Mouse (Mus musculus): ENCODE measurements around the gene Smg9. TPM values are rescaled to one million over a fixed set of nuclear protein-coding genes. Genes with fewer than 3 reads are reported as not detected.

The Smg9 gene
- total RNA-seq, 1 experiment: 25.7 TPM

- Histone ChIP-seq H3K9me3 (ENCODE audit: control insufficient read depth, insufficient read depth, low read depth, low read length) (no peaks in the 10 kb centered on the region), H3K4me1 (ENCODE audit: control insufficient read depth in 2 of 2, insufficient read depth in 2 of 2, low read length in 2 of 2, poor library complexity in 1 of 2) (peaks cover 2 to 8% of the 10 kb centered on the region in 2 experiments; a peak in 2 of 4 replicates), H3K9ac (ENCODE audit: insufficient read depth, low read depth, low read length, poor library complexity, severe bottlenecking) (no peak overlapping the region), H3K4me3 (ENCODE audit: insufficient read depth in 1 of 2, low read depth in 1 of 2, low read length in 2 of 2, poor library complexity in 1 of 2, severe bottlenecking in 1 of 2) (no peak overlapping the region), H3K27ac (ENCODE audit: insufficient read depth, low read depth, low read length, poor library complexity, severe bottlenecking) (no peak overlapping the region), H3K36me3 (ENCODE audit: control insufficient read depth, insufficient read depth, low read length, poor library complexity, severe bottlenecking) (peaks cover 22% of the 10 kb centered on the region; the same call in 1 of the 2 replicates)
- in situ Hi-C loops (cut with MboI; ENCODE audit: low sequenced_read_pairs in 2 of 2, unreplicated experiment in 2 of 2): no loop called here
- TF ChIP-seq HCFC1 (IDR thresholded peaks at IDR 0.05; ENCODE audit: borderline replicate concordance, insufficient read depth, low read length): no peak
- no peak for TF ChIP-seq ZNF384 (IDR thresholded peaks at IDR 0.05; ENCODE audit: low read depth, low read length)
- no peak for TF ChIP-seq MAFK (IDR thresholded peaks at IDR 0.05; ENCODE audit: insufficient read depth, low read depth, low read length)
- no peak for TF ChIP-seq ZC3H11A (IDR thresholded peaks at IDR 0.05; ENCODE audit: borderline replicate concordance, low read depth, low read length)
- no peak for TF ChIP-seq CHD2 (IDR thresholded peaks at IDR 0.05; ENCODE audit: low read depth, low read length)
- no peak for DNase-seq (ENCODE audit: low read depth, low spot score)
Observed at GRCm38 (mm10) chr7:24467886-24468285, 68.5 kb downstream of the Smg9 start.

- H3K9me3 ChIP-seq (ENCODE audit: control insufficient read depth, insufficient read depth, low read depth, low read length): no peaks in the 10 kb centered on the region
- no peak for DNase-seq (ENCODE audit: low read depth, low spot score)
- H3K27ac ChIP-seq (ENCODE audit: insufficient read depth, low read depth, low read length, poor library complexity, severe bottlenecking): no peak overlapping the region
- in situ Hi-C loops (cut with MboI; ENCODE audit: low sequenced_read_pairs in 2 of 2, unreplicated experiment in 2 of 2): no loop called here
- TF ChIP-seq MAFK (IDR thresholded peaks at IDR 0.05; ENCODE audit: insufficient read depth, low read depth, low read length) (no peak), ZC3H11A (IDR thresholded peaks at IDR 0.05; ENCODE audit: borderline replicate concordance, low read depth, low read length) (no peak), ZNF384 (IDR thresholded peaks at IDR 0.05; ENCODE audit: low read depth, low read length) (no peak), CHD2 (IDR thresholded peaks at IDR 0.05; ENCODE audit: low read depth, low read length) (no peak)
- no peak overlapping the region for H3K4me3 ChIP-seq (ENCODE audit: insufficient read depth in 1 of 2, low read depth in 1 of 2, low read length in 2 of 2, poor library complexity in 1 of 2, severe bottlenecking in 1 of 2)
- peaks cover 2 to 7% of the 10 kb centered on the region in 2 experiments; a peak in 2 of 4 replicates for H3K4me1 ChIP-seq (ENCODE audit: control insufficient read depth in 2 of 2, insufficient read depth in 2 of 2, low read length in 2 of 2, poor library complexity in 1 of 2)
- peaks cover 23% of the 10 kb centered on the region; the same call in 1 of the 2 replicates for H3K36me3 ChIP-seq (ENCODE audit: control insufficient read depth, insufficient read depth, low read length, poor library complexity, severe bottlenecking)
- H3K9ac ChIP-seq (ENCODE audit: insufficient read depth, low read depth, low read length, poor library complexity, severe bottlenecking): no peak overlapping the region
Observed at GRCm38 (mm10) chr7:24469126-24469525, 69.7 kb downstream of the Smg9 start.

GRCm38 (mm10) chr7:24470356-24470755, 70.9 kb downstream of the Smg9 start:
- no peaks in the 10 kb centered on the region for H3K9me3 ChIP-seq (ENCODE audit: control insufficient read depth, insufficient read depth, low read depth, low read length)
- in situ Hi-C loops (cut with MboI; ENCODE audit: low sequenced_read_pairs in 2 of 2, unreplicated experiment in 2 of 2): no loop called here

More at GRCm38 (mm10) chr7:24470356-24470755, 70.9 kb downstream of the Smg9 start:
- DNase-seq (ENCODE audit: low read depth, low spot score): no peak
- Histone ChIP-seq H3K4me3 (ENCODE audit: insufficient read depth in 1 of 2, low read depth in 1 of 2, low read length in 2 of 2, poor library complexity in 1 of 2, severe bottlenecking in 1 of 2) (no peak overlapping the region), H3K36me3 (ENCODE audit: control insufficient read depth, insufficient read depth, low read length, poor library complexity, severe bottlenecking) (peaks cover 24% of the 10 kb centered on the region; the same call in 1 of the 2 replicates), H3K9ac (ENCODE audit: insufficient read depth, low read depth, low read length, poor library complexity, severe bottlenecking) (no peak overlapping the region), H3K27ac (ENCODE audit: insufficient read depth, low read depth, low read length, poor library complexity, severe bottlenecking) (no peak overlapping the region), H3K4me1 (ENCODE audit: control insufficient read depth in 2 of 2, insufficient read depth in 2 of 2, low read length in 2 of 2, poor library complexity in 1 of 2) (peaks cover 0 to 2% of the 10 kb centered on the region in 2 experiments; a peak in 1 of 4 replicates)
- no peak for TF ChIP-seq MAFK (IDR thresholded peaks at IDR 0.05; ENCODE audit: insufficient read depth, low read depth, low read length)
- no peak for TF ChIP-seq ZNF384 (IDR thresholded peaks at IDR 0.05; ENCODE audit: low read depth, low read length)
- no peak for TF ChIP-seq HCFC1 (IDR thresholded peaks at IDR 0.05; ENCODE audit: borderline replicate concordance, insufficient read depth, low read length)
- TF ChIP-seq ZC3H11A (IDR thresholded peaks at IDR 0.05; ENCODE audit: borderline replicate concordance, low read depth, low read length): no peak
- TF ChIP-seq CHD2 (IDR thresholded peaks at IDR 0.05; ENCODE audit: low read depth, low read length): no peak

Other genes starting within 250 kb of the Smg9 start
- gene Zfp114, start 224.6 kb upstream of the Smg9 start, total RNA-seq (2012; rRNA removed): 2.9 and 3.0 TPM in 2 replicates
- 7.8 and 8.5 TPM in 2 replicates for gene Zfp111, start 188.2 kb upstream of the Smg9 start, total RNA-seq (2012; rRNA removed)
- gene Zfp109, start 162.1 kb upstream of the Smg9 start, total RNA-seq (2012; rRNA removed): 4.5 and 6.7 TPM in 2 replicates
- gene Zfp108, start 144.8 kb upstream of the Smg9 start, total RNA-seq (2012; rRNA removed): 1.5 and 2.1 TPM in 2 replicates
- gene Zfp93, start 129.2 kb upstream of the Smg9 start, total RNA-seq (2012; rRNA removed): 4.2 and 4.7 TPM in 2 replicates
- gene Zfp61, start 98.4 kb upstream of the Smg9 start, total RNA-seq (2012; rRNA removed): 22.4 and 30.4 TPM in 2 replicates
- gene Zfp94, start 83.0 kb upstream of the Smg9 start, total RNA-seq (2012; rRNA removed): 5.4 and 8.0 TPM in 2 replicates
- gene Tescl, start 65.7 kb upstream of the Smg9 start, total RNA-seq (2012; rRNA removed): 2.3 and 2.4 TPM in 2 replicates
- not detected in 2 replicates for gene Lypd5, start 50.4 kb upstream of the Smg9 start, total RNA-seq (2012; rRNA removed)
- 3.2 and 5.3 TPM in 2 replicates for gene Kcnn4, start 29.4 kb upstream of the Smg9 start, total RNA-seq (2012; rRNA removed)
- 0.16 TPM in 1 of 2 replicates, not detected in the other for gene Irgc1, start 52.7 kb downstream of the Smg9 start, total RNA-seq (2012; rRNA removed)
- gene Plaur, start 62.9 kb downstream of the Smg9 start, total RNA-seq (2012; rRNA removed): 99.5 and 118 TPM in 2 replicates
- 10.8 and 21.4 TPM in 2 replicates for gene Cadm4, start 82.4 kb downstream of the Smg9 start, total RNA-seq (2012; rRNA removed)
- 94.1 and 114 TPM in 2 replicates for gene Zfp428, start 107.4 kb downstream of the Smg9 start, total RNA-seq (2012; rRNA removed)
- gene AC161166.1, start 112.8 kb downstream of the Smg9 start, total RNA-seq (2012; rRNA removed): 1.2 and 1.6 TPM in 2 replicates
- 6.2 and 6.4 TPM in 2 replicates for gene Irgq, start 131.1 kb downstream of the Smg9 start, total RNA-seq (2012; rRNA removed)
- 0.58 TPM in 1 of 2 replicates, not detected in the other for gene Pinlyp, start 146.5 kb downstream of the Smg9 start, total RNA-seq (2012; rRNA removed)
- 69.7 and 144 TPM in 2 replicates for gene Xrcc1, start 146.7 kb downstream of the Smg9 start, total RNA-seq (2012; rRNA removed)
- gene Ethe1, start 187.9 kb downstream of the Smg9 start, total RNA-seq (2012; rRNA removed): 14.3 and 14.7 TPM in 2 replicates
- 0.22 TPM in 1 of 2 replicates, not detected in the other for gene Zfp575, start 188.0 kb downstream of the Smg9 start, total RNA-seq (2012; rRNA removed)
- gene Phldb3, start 211.1 kb downstream of the Smg9 start, total RNA-seq (2012; rRNA removed): 1.5 and 1.8 TPM in 2 replicates
- 0.13 and 0.32 TPM in 2 replicates for gene Lypd3, start 236.9 kb downstream of the Smg9 start, total RNA-seq (2012; rRNA removed)

Measured in ES-E14 (cell line).